Mouse (Mus musculus) intestine, embryonic 14.5 days (tissue): ENCODE results near the gene Nans. TPM values are rescaled to one million over a fixed set of nuclear protein-coding genes. Genes with fewer than 3 reads are reported as not detected.

Source experiments
- ATAC-seq: fragments of 200-750 bp; cut with Nextera tagmentation; replicated peaks from 2 replicates; pipeline ENCODE4 v1.8.0; 2017; ENCODE audit warnings: low read depth, moderate number of reproducible peaks, moderate TSS enrichment, moderate library complexity; ENCODE audit not compliant: low FRiP score, low TSS enrichment
- DNase-seq: peaks from one replicate; pipeline ENCODE4 v3.0.0-alpha.2; 2018; ENCODE audit warnings: low spot score
- H3K27ac ChIP-seq: fragments of 300-500 bp; sonication (generic); 2 replicates; pipeline ENCODE4 v1.5.1; 2014; ENCODE audit warnings: low read depth, mild to moderate bottlenecking, control low read depth
- H3K27me3 ChIP-seq: fragments of 300-500 bp; sonication (generic); replicated peaks from 2 replicates; pipeline ENCODE4 v1.6.1; 2014; ENCODE audit warnings: low read length, control low read depth; ENCODE audit not compliant: control insufficient read depth, insufficient read depth
- H3K36me3 ChIP-seq: fragments of 300-500 bp; sonication (generic); 2 replicates; pipeline ENCODE4 v1.6.1; 2014; ENCODE audit warnings: low read length, control low read depth; ENCODE audit not compliant: control insufficient read depth, insufficient read depth
- H3K4me1 ChIP-seq: fragments of 300-500 bp; sonication (generic); replicated peaks from 2 replicates; pipeline ENCODE4 v1.6.1; 2014; ENCODE audit warnings: low read length, control low read depth, mixed read lengths; ENCODE audit not compliant: control insufficient read depth, insufficient read depth
- H3K4me2 ChIP-seq: fragments of 300-500 bp; sonication (generic); 2 replicates; pipeline ENCODE4 v1.6.1; 2014; ENCODE audit warnings: low read length
- H3K4me3 ChIP-seq: fragments of 300-500 bp; sonication (generic); 2 replicates; pipeline ENCODE4 v1.5.1; 2014; ENCODE audit warnings: low read depth, low read length, control low read depth, mixed read lengths
- H3K9ac ChIP-seq: fragments of 300-500 bp; sonication (generic); 2 replicates; pipeline ENCODE4 v1.6.1; 2014; ENCODE audit warnings: mild to moderate bottlenecking, low read length
- H3K9me3 ChIP-seq: fragments of 300-500 bp; sonication (generic); 2 replicates; pipeline ENCODE4 v1.6.1; 2016; ENCODE audit warnings: low read length, control low read depth; ENCODE audit not compliant: control insufficient read depth
- WGBS: fragments of 180-500 bp; shearing (Covaris S2); extraction: QIAGEN DNeasy Blood & Tissue Kit; methylation state at CpG from one replicate; pipeline ENCODE4 v1.1.7; 2014; 5-methylcytosine and 5-hydroxymethylcytosine counted together
- polyA plus RNA-seq: library from polyadenylated mRNA; unstranded; fragments of >200 nt; fragmentation: Nextera tagmentation; extraction: Ambion mirVana; gene quantifications from 2 replicates; pipeline ENCODE4 v1.2.1, GENCODE M21; 2014

Gene Nans
- polyA plus RNA-seq, 1 experiment from 2014 or later: 81.5 TPM

DNA sequence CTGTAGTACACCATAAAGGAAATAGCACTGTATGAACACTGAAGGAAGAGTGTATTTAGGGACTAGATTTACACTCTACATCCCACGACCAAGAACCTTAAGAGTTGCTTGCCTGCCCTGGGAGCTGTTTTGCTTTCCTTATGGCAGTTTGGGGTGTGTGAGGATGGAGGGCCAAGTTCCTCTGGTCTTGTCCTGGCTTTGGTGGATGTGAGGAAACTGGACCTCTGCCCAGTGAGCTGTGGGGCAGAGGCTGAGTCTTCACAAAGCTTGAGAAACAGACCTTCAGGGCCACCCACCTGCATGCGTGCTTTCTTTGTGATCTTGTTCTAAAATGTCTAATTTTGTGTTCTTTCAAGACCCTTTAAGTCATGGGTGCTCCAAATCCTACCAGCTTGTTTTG, 43.5 kb downstream of the Nans start:
- Histone ChIP-seq H3K27me3 (peaks cover 30% of the 10 kb centered on the region), H3K27ac (no peak overlapping the region), H3K4me1 (peaks cover under 1% of the 10 kb centered on the region; the same call in 1 of the 2 replicates), H3K4me3 (no peak overlapping the region), H3K9ac (no peak overlapping the region), H3K9me3 (no peaks in the 10 kb centered on the region), H3K36me3 (no peaks in the 10 kb centered on the region), H3K4me2 (no peak overlapping the region)
- no peak for ATAC-seq
- DNase-seq: no peak
- WGBS: 80% methylated on average over 2 of the region's 2 CpGs

DNA sequence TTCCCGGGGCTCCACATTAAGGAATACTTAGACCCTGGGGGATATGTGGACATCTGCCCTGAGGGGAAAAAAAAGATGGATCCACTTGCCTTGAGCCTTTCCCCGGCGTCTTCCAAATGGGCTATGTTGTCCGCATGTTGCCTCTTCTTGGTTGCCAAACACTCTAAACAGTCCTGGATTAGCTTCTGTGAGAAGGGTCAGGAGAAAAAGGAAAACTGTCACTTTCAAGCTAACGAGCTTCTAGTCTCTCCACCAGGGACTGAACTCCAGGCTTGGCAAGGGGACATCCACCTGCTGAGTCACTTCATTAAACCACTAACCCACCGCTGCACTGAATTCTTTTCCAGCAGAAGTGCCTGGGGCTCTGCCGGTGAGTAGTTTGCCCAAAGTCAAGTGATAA, 43.9 kb downstream of the Nans start:
- Histone ChIP-seq H3K27me3 (peaks cover 30% of the 10 kb centered on the region), H3K9me3 (no peaks in the 10 kb centered on the region)
- WGBS: 83% methylated on average over 7 of the region's 7 CpGs

DNA sequence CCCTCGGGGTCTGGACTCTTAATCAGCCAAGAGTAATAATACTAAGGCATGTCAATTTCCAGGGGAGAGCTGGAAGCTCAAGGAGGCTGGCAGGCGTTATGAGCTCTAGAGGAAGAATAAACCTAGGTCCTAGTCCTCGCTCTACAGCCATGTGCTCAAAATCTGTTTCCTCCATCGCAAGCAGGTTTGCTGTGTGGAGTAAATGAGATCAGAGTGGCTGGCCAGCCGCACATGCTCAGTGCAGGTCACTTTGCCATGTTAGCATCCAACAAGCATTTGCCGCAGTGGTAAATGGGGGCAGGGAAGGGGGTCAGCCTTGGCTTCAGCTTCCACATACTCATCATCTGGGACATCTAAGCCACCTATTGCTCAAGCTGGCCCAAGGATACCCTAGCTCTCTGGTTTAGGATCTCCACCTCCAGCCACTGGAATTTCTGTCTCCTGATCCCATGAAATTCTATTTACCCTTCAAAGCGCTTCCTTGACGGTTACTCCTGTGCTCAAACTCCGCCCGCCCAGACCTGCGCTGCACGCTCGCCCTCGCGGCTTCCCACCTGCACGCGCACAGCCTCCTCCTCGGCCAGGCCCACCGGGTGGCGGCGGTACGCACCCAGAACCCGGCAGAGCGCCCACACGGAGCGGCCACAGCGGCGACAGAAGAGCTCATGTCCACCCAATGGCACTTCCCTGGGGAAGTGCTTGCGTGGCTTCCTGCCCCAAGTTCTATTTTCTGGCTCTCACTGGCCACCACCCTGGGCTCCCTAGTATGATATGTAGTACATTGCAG, 45.1 kb downstream of the Nans start:
- H3K27me3 ChIP-seq: peaks cover 35% of the 10 kb centered on the region
- peak overlapping the region; percentile 57 for H3K4me2 ChIP-seq
- no peaks in the 10 kb centered on the region for H3K9me3 ChIP-seq
- no peak overlapping the region for H3K27ac ChIP-seq
- no peaks in the 10 kb centered on the region for H3K4me1 ChIP-seq
- peak overlapping the region; percentile 20; the same call in 1 of the 2 replicates for H3K9ac ChIP-seq
- DNase-seq (peak; percentile 66), ATAC-seq (no peak)
- no peaks in the 10 kb centered on the region for H3K36me3 ChIP-seq
- H3K4me3 ChIP-seq: peak overlapping the region; percentile 12
- WGBS: 12% methylated on average over 29 of the region's 29 CpGs

More for the DNA sequence above, 43.9 kb downstream of the Nans start:
- Histone ChIP-seq H3K27ac (no peak overlapping the region), H3K4me1 (no peaks in the 10 kb centered on the region), H3K4me3 (no peak overlapping the region), H3K9ac (no peak overlapping the region), H3K4me2 (no peak overlapping the region), H3K36me3 (no peaks in the 10 kb centered on the region)
- no peak for DNase-seq
- no peak for ATAC-seq

DNA sequence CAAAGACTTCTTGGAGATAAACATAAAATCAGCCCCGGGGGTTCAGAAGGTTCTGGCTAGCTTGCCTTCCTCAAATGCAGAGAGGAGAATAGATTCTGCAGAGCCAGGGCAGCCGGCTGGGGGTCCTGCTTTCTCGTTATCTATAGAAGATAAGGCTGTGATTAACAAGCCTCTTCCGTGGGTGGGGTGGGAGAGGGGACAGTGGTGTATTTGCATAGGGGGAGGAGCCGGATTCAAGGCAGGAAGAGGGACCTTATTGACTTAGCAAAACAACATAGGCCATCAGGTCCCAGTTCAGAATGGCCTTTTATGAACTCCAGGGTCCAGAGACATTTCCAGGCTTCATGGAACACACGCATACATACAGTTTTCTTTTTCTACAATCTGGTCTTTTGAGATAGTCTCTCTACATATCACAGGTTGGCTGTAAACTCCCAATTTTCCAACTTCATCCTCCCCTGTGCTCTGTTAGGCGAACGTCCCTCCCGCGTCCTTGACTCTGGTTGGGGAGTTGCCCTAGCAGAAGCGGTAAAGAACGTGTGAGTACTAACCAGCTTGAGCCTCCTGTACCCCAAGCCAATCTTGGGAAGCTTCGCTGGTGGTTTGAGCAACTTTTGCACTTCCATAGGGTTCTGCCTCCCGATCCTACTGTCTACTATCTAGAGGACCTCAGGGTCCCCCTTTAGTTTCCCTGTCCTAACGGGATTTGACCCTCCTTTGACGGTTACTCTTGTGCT, 46.2 kb downstream of the Nans start:
- ATAC-seq: 0 out of 2 replicates have a peak, but pooled peaks have one; percentile 25
- H3K9ac ChIP-seq: peak overlapping the region; percentile 40; the same call in 1 of the 2 replicates
- WGBS: 5% methylated on average over 16 of the region's 16 CpGs

DNA sequence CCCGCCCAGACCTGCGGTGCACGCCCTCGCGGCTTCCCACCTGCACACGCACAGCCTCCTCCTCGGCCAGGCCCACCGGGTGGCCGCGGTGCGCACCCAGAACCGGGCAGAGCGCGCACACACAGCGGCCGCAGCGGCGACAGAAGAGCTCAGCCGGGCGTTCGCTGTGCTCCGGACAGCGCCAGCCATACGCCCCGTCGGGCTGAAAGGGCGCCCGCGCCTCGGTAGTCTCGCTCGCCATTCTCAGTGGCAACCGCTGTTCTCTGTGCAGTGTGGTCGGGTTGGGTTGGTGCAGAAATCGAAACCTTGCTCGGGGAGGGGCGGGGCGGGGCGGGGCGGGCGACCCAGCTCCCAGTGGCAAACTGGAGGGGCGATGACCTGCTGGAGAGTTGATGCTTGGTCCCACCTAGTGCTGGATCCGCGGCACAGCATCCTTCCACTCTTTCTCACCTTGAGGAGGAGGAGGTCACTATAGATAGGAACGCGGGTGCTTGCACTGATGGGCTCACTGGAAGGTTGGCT, 46.9 kb downstream of the Nans start, which contains the start of gene Trim14:
Trim14 (minus strand) TSS at position 302 of the 522 bp plus-strand sequence.
- H3K27ac ChIP-seq: 0 out of 2 replicates have a peak within 1 kb of the TSS, but pooled peaks have one; percentile 19

More for the DNA sequence above, 46.2 kb downstream of the Nans start:
- Histone ChIP-seq H3K4me3 (peak overlapping the region; percentile 44), H3K4me2 (peak overlapping the region; percentile 57), H3K27me3 (peaks cover 35% of the 10 kb centered on the region), H3K4me1 (no peaks in the 10 kb centered on the region), H3K36me3 (no peaks in the 10 kb centered on the region), H3K9me3 (no peaks in the 10 kb centered on the region), H3K27ac (0 out of 2 replicates have a peak overlapping the region, but pooled peaks have one; percentile 19)
- peak; percentile 59 for DNase-seq

DNA sequence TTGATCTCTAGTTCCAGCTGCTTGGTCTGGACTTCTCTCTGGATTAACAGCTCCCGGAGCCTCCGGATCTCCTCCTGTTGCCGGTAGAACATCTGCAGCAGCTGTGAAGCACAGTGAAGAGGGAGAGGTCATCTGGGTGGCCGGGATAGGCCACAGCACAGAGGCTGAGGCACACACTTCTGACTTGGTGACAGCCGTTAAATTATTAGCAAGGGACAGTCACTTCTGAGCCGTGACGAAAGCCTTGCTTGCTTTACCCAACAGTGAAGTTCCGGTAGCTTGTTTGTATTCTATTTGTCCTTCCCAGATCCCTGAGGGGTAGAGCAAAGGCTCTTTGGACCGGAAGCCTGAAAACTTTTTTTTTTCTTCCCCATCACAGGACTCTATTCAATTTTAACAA, 50.1 kb downstream of the Nans start:
- Histone ChIP-seq H3K4me1 (no peaks in the 10 kb centered on the region), H3K9me3 (no peaks in the 10 kb centered on the region), H3K27me3 (peaks cover 30% of the 10 kb centered on the region), H3K27ac (no peak overlapping the region), H3K4me2 (no peak overlapping the region), H3K36me3 (no peaks in the 10 kb centered on the region), H3K4me3 (no peak overlapping the region), H3K9ac (no peak overlapping the region)
- no peak for DNase-seq
- no peak for ATAC-seq
- 63% methylated on average over 9 of the region's 9 CpGs for WGBS

More for the DNA sequence above, 46.9 kb downstream of the Nans start, which contains the start of gene Trim14:
- H3K9me3 ChIP-seq: no peaks in the 10 kb centered on the region
- under 1% methylated on average over 46 of the region's 46 CpGs for WGBS
- peaks cover 35% of the 10 kb centered on the region for H3K27me3 ChIP-seq
- no peaks in the 10 kb centered on the region for H3K4me1 ChIP-seq
- peak within 1 kb of the TSS; percentile 40; the same call in 1 of the 2 replicates for H3K9ac ChIP-seq
- peak; percentile 72 for DNase-seq
- H3K4me3 ChIP-seq: peak within 1 kb of the TSS; percentile 44
- ATAC-seq: peak; percentile 83
- peak within 1 kb of the TSS; percentile 57 for H3K4me2 ChIP-seq
- H3K36me3 ChIP-seq: no peaks in the 10 kb centered on the region

DNA sequence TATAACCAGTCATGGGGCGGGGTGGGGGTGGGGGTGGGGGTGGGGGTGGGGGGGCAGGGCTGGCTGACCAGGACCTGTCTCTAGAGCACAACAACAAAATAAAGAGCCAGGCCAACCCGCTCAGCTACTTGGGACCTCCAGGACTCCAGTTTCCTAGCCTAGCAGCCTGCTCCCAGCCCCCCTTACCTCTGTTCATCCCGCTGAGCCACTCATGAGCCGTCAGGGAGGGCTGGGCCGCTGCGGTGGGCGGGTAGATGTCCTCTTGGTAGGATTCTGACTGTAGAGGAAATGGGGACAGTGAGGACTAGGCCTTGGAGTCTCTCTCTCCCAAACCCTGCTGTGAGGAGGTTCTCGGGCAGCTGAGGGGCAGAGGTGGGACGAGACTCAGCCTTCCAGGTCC, 52.7 kb downstream of the Nans start:
- Histone ChIP-seq H3K27ac (no peak overlapping the region), H3K36me3 (no peaks in the 10 kb centered on the region)
- ATAC-seq: no peak

DNA sequence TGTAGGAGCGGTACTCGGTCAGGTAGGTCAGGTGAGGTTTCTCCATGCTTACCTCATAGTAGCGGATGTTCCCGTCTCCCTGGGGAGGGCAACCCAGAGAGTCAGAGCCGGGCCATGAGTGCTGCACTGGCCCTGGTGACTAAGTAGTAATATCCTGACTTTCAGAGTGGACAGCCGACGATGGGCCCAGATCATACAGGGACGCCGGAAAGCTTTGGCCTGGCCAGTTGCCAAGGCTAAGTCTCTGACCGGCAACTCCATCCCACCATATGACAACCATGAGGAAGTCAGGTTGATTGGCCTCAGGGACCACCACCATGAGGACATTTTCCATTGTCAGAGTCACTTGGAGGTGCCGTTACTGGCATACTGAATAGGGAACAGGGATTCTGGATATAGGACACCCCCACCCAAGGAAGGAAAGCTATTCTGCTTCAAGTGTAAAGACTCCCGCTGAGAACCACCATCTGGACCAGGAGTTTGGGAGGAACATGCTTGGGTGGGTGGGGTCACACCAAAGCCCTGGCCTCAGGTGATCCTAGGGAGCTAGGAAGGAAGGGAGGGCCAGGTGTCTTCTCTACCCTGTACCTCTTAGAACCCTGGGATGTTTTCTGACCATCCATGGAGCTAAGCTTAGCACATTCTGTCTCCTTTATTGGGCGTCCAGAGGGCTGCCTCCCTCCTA, 54.5 kb downstream of the Nans start:
- Histone ChIP-seq H3K36me3 (no peaks in the 10 kb centered on the region), H3K4me1 (no peaks in the 10 kb centered on the region), H3K4me2 (no peak overlapping the region), H3K27me3 (no peaks in the 10 kb centered on the region), H3K9me3 (no peaks in the 10 kb centered on the region), H3K4me3 (no peak overlapping the region), H3K27ac (no peak overlapping the region), H3K9ac (no peak overlapping the region)
- 94% methylated on average over 13 of the region's 13 CpGs for WGBS
- ATAC-seq: no peak
- no peak for DNase-seq

More for the DNA sequence above, 52.7 kb downstream of the Nans start:
- no peak overlapping the region for H3K9ac ChIP-seq
- WGBS: 49% methylated on average over 9 of the region's 9 CpGs
- no peak overlapping the region for H3K4me2 ChIP-seq
- H3K4me3 ChIP-seq: no peak overlapping the region
- H3K27me3 ChIP-seq: peaks cover 7% of the 10 kb centered on the region
- no peak for DNase-seq
- no peaks in the 10 kb centered on the region for H3K4me1 ChIP-seq
- no peaks in the 10 kb centered on the region for H3K9me3 ChIP-seq
